Mouse (Mus musculus): ENCODE results near the gene Slco2b1.

The Slco2b1 gene

GRCm38 (mm10) chr7:99711166-99711565 lies at the start of gene Slco2b1:
Gene Slco2b1 (minus strand): TSS chr7:99711340.
- 60% methylated on average over 8 of the region's 8 CpGs for WGBS

- WGBS: 45% methylated on average over 9 of the region's 9 CpGs
Measured at GRCm38 (mm10) chr7:99739276-99739675, 28.1 kb upstream of the Slco2b1 start.

GRCm38 (mm10) chr7:99735491-99735890 lies 24.4 kb upstream of the Slco2b1 start:
- 94% methylated on average over 9 of the region's 9 CpGs for WGBS

- WGBS: 94% methylated on average over 2 of the region's 2 CpGs
Measured at GRCm38 (mm10) chr7:99734612-99735011, 23.5 kb upstream of the Slco2b1 start.

GRCm38 (mm10) chr7:99729973-99730372 lies 18.8 kb upstream of the Slco2b1 start, which contains the start of gene Olfr520:
Gene Olfr520 (plus strand): TSS chr7:99730273.
- WGBS: 94% methylated on average over 2 of the region's 2 CpGs

- WGBS: 91% methylated on average over 2 of the region's 2 CpGs
Measured at GRCm38 (mm10) chr7:99716536-99716935, 5.4 kb upstream of the Slco2b1 start.

GRCm38 (mm10) chr7:99712431-99712830 lies 1.3 kb upstream of the Slco2b1 start:
- 91% methylated on average over 4 of the region's 4 CpGs for WGBS

- WGBS: 43% methylated on average over 1 of the region's 1 CpGs
Measured at GRCm38 (mm10) chr7:99710476-99710875, 664 bp downstream of the Slco2b1 start.

- WGBS: 87% methylated on average over 7 of the region's 7 CpGs
Measured at GRCm38 (mm10) chr7:99709992-99710391, 1.1 kb downstream of the Slco2b1 start.

GRCm38 (mm10) chr7:99708750-99709149 lies 2.4 kb downstream of the Slco2b1 start:
- WGBS: 56% methylated on average over 5 of the region's 5 CpGs

- WGBS: 26% methylated on average over 8 of the region's 8 CpGs
Measured at GRCm38 (mm10) chr7:99708301-99708721, 2.8 kb downstream of the Slco2b1 start.

- WGBS: 59% methylated on average over 6 of the region's 6 CpGs
Measured at GRCm38 (mm10) chr7:99707671-99708070, 3.5 kb downstream of the Slco2b1 start.

GRCm38 (mm10) chr7:99707038-99707595 lies 4.0 kb downstream of the Slco2b1 start:
- 71% methylated on average over 4 of the region's 4 CpGs for whole genome bisulfite sequencing

- 75% methylated on average over 4 of the region's 4 CpGs for WGBS
Measured at GRCm38 (mm10) chr7:99706341-99707037, 4.7 kb downstream of the Slco2b1 start.

- WGBS: 86% methylated on average over 3 of the region's 3 CpGs
Measured at GRCm38 (mm10) chr7:99704736-99705519, 6.2 kb downstream of the Slco2b1 start.

GRCm38 (mm10) chr7:99702201-99702600 lies 8.9 kb downstream of the Slco2b1 start:
- WGBS: 58% methylated on average over 6 of the region's 6 CpGs

- 86% methylated on average over 4 of the region's 4 CpGs for WGBS
Measured at GRCm38 (mm10) chr7:99700641-99701040, 10.5 kb downstream of the Slco2b1 start.

- 64% methylated on average over 3 of the region's 3 CpGs for WGBS
Measured at GRCm38 (mm10) chr7:99699709-99700151, 11.4 kb downstream of the Slco2b1 start.

GRCm38 (mm10) chr7:99699106-99699505 lies 12.0 kb downstream of the Slco2b1 start:
- 55% methylated on average over 3 of the region's 3 CpGs for WGBS

GRCm38 (mm10) chr7:99698576-99698975 lies 12.6 kb downstream of the Slco2b1 start:
- WGBS: 76% methylated on average over 3 of the region's 3 CpGs

- 85% methylated on average over 8 of the region's 8 CpGs for WGBS
Measured at GRCm38 (mm10) chr7:99695471-99696057, 15.6 kb downstream of the Slco2b1 start.

- WGBS: 90% methylated on average over 5 of the region's 5 CpGs
Measured at GRCm38 (mm10) chr7:99694424-99694823, 16.7 kb downstream of the Slco2b1 start.
